Mouse (Mus musculus): Measurements from ENCODE around the gene Fry. TPM values are rescaled to one million over a fixed set of nuclear protein-coding genes. Genes with fewer than 3 reads are reported as not detected.
"Not testable (repeated sequence)": the region's sequence is repeated elsewhere in the genome, so short reads cannot be mapped to it uniquely, and the experiment has no call there.

Gene Fry
- polyA plus RNA-seq, 2 experiments from 2014 or later: 12.7 to 17.8 TPM

DNA sequence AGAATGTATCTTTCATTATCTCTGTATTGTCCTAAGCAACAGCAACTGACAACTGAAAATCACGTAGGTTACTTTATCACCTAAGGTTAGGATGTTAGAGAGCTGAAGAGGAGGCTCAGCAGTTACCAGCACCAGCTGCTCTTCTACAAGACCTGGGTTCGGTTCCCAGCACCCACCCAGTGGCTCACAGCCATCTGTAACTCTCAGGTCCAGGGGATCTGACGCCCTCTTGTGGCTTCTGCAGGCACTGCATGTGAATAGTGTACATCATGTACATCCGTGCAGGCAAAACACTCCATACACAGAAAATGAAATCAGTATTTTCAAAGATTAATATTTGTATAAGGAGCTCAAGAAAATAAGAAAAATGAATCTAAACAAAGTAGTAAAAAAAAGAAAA is 341.4 kb downstream of the Fry start:
- no peak for ATAC-seq

DNA sequence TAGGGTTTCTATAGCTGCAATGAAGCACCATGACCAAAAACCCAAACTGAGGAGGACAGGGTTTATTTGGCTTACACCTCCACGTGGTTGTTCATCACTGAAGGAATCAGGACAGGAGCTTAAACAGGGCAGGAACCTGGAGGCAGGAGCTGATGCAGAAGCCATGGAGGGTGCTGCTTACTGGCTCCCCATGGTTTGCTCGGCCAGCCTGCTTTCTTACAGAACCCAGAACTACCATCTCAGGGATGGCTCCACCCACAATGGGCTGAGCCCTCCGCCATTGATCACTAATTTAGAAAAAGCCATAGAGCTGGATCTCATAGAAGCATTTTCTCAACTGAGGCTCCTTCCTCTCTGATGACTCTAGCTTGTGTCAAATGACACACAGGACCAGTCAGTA is 346.3 kb downstream of the Fry start:
- no peak for ATAC-seq

DNA sequence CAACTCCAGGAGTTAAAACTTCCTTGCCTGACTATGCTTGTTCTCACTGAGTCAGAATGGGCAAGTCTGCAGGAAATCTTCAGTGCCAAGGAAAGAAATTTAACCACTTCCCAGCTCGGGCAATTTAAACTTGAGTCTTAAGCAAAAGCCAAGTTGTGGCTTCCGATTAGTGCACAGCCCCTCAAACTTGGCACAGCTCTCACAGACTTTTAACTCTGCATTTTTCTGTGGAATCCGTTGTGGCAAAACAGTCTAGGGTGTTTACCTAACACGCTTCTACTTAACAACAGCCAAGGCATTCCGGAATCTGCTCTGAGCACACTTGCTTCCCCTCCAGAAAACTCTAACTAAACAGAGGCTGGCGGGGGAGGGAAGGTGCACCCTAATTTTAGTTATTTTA is 346.8 kb downstream of the Fry start:
- no peak for ATAC-seq

DNA sequence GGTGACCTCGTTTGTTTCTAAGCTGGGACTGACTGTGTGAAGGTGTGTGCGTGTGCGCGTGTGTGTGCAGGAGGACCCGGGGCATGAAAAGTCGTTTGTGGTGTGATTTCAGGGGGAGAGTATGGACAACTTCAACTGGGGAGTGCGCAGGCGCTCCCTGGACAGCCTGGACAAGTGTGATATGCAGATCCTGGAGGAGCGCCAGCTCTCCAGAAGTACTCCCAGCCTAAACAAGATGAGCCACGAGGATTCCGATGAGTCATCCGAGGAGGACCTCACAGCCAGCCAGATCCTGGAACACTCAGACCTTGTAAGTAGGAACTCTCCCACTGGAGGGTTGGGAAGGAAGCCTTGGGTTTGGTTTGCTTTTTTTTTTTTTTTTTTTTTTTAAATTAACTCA is 347.7 kb downstream of the Fry start:
- ATAC-seq: no peak

DNA sequence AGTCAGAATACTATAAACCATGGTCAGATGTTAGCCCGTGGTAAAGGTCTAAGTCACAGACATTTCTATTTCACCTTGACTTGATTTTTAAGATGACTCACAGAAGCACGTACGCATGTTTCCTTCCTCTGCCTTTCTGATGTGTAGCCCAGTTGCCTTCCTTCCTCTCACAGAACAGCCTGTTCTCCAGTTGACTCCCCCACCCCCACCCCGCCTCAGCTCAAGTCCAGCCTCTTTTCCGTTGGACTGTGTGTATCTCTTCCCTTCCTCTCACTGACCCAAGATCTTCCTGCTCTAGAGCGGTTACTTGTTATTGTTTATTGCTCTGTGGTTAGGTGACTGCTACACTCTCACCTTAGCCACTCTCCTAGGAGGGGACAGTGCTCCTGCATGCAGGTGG is 350.0 kb downstream of the Fry start:
- no peak for ATAC-seq

DNA sequence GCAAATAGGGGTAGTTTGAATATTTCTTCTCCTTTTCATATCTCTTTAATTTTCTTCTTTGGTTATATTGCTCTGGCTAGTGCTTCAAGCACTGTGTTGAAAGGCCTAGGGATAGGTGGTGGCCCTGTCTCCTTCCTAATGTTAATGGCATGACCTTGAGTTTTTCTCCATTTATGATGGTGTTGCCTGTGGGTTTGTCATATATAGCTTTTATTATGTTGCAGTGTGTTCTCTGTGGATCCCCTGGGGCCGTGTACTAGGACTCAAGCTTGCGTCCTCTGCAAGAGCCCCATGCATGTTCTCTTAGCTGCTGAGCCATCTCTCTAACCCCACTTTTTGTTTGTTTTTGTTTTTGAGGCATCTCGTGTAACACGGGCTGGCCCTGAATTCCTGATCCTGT is 358.9 kb downstream of the Fry start:
- ATAC-seq: peak; percentile 66

DNA sequence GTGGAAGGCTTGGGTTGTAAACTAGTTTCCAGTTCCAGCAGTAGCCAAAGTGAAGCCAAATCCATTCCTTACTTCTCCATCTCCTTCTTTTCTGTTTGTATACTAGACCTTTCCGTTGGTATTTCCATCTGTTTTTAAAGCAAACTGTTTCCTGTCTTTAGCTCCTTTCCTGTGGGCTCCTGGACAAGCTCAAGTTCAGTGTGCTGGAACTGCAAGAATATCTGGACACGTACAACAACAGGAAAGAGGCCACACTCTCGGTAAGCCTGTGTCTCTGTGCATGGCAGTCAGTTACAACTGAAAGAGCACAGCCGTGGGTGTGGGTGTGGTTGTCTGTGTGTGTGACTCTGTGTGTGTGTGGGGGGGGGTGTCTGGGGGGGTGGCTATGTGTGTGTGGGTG is 360.2 kb downstream of the Fry start:
- no peak for ATAC-seq

DNA sequence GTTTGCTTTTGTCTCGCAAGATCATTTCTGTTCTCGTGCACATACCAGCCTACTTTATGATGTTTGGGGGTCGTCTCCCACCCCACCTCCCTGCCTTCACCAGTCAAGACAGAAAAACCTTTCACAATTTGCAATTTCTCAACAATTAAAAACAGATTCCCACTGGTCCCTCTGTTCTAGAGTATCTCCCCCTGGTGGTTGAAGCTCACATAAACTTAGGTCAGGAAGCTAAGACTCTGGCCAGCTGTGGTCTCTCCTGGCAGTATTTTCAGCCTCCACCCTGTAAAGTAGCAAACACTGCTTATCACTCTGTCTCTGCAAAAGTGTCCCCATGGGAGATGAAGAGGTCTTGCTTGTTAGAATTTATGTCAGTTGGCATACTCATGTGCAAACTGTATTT is 366.8 kb downstream of the Fry start:
- no peak for ATAC-seq

DNA sequence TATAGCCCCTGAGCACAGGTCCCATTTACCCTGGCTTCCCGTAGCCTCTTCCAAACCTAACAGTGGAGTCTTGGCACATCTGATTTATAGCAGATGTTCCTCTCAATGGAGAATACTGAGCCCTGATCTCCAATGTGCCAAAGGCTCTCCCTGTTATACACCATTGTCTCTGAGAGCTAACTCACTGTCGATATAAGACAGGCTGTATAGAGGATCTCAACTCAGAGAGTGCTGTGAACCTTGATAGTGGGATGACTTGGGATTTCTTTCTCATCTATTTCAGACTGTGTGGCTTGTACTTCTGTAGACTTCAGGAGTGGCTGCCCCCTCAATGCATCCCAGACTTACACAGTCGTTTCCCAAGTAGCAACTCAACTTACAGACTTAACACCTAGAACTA is 371.8 kb downstream of the Fry start:
- ATAC-seq: no peak

DNA sequence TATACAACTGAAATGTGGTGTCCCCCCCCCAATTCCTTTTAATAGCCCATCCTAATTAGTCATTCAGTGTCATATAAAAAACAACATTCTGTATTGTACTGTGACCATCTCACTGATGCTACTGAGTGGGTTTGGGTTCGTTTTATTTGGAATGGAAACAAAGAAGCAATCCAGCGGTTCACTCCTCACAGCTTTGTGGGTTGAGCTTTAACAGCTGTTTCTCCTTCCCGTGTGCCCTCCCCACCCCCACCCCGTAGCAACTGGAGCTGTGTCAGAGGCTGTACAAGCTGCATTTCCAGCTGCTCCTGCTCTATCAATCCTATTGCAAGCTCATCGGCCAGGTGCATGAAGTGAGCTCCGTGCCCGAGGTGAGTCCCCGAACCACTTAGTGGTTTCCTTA is 372.4 kb downstream of the Fry start:
- ATAC-seq: no peak

DNA sequence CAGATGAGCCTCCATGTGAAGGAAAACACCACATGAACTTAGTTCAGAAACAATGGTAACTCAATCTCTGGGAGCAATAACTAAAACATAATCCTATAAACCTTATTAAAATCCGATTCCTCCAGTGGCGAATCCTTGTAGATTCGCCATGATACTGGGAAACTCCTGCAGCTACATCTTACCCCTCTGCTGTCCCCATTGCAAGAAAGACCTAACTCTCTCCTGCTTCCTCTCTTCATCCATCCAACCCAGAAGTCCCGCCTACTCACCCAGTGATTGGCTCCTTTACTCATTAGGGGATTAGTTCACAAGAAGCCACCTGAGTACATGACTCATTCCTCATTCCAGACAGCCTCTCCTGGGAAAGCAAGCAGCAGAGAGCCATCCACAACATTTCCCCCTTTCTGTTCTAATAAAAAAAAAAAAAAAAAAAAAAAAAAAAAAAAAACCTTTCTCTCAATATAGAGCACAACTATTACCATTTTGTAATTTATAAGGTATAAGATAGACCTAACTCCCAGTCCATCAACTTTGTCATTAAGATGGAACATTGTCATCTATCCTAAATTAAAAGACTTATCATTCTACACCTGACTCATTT is 373.2 kb downstream of the Fry start:
- ATAC-seq: not testable (repeated sequence)

DNA sequence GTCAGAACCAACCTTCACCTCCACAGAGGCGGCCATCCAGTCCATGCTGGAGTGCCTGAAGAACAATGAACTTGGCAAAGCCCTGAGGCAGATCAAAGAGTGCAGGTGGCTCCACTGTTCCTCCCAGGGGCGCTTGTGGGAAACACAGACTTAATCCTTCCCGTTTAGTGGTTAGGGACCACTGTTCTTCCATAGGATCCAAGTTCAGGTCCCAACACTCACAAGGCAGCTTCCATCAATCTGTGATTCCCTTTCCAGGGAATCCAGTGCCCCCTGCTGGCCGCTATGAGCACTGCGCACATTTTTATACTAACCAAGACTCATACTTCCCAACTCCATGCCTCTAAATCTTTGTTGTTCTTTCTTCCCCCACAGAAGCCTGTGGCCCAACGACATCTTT is 377.3 kb downstream of the Fry start:
- ATAC-seq: no peak

DNA sequence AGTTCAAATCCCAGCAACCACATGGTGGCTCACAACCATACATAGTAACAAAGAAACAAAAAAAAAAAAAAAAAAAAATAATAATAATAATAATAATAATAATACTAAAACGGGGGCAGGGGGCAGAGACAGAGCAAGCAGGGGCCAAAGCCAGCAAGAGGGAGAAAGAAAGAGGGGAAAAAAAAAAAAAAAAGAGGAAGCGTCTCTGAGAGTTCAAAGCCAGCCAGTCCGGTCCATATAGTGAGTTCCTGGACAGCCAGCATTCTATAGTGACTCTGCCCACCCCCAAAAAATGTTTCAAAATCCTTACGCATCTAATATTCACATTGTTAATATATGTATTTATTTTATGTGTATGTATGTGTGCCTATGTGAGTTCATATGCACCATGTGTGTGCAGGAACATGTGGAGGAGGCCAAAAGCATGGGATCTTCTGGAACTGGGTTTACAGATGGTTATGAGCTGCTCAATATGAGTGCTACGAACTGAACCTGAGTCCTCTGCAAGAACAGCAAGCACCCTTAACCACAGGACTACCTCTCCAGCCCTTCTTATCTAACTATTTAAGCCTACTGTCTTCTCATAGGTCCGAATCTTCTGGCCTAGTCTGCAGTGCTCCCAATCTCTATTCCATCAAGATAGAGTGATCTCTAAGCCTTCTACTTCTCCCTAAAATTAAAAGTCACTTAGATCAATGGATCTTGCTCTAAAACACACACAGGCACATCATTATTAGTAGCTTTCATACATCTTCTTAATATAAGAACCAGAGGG is 392.2 kb downstream of the Fry start:
- no peak for ATAC-seq

DNA sequence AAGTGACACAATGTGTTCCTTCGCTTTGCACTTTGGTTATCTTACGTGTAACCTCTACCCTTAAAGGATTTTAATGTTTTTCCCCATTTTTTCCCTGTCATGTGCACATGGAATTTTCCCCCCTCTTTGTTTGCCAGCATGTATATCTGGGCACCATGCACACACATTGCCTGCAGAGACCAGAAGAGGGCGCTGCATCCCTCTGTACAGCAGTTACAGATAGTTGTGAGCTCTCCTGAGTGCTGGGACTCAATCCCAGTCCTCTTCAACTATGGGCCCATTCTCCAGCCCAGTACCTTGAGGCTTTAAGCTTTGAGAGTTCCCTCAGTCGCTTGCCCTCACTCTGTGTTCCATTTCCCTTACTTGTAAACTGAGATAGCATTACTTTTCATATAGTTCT is 394.8 kb downstream of the Fry start:
- no peak for ATAC-seq

DNA sequence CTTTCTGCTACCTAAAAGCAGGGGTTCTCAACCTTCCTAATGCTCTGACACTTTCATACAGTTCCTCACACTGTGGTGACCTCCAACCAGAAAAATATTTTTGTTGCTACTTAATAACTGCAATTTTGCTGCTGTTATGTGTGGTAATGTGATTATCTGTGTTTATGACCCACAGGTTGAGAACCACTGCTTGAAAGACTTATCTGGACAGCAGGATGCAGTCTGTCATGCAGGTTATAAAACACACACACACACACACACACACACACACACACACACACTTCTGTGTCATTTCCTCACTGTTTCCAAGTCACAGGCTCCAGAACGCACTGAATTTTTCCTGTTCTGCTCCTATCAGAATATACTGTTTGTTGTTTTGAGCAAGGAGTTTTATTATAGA is 395.6 kb downstream of the Fry start:
- ATAC-seq: no peak

DNA sequence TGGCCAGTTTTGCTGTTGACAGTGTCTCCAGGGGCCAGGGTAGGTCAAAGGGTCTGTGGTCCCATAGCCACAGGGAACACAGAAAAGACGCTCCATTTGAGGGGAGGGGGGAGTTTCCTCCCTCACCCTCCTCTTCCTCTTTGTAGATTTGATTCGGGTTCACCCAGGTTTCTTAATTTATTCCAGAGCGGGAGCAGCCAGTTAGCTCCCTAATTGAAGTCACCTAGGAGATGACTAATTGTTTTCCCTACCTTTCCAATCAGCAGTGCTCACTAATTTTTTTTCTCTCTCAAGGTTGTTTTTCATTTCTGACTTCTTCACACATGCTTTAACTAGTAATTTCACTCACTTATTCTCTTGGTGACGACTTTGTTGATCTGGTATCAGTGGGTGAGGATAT is 399.6 kb downstream of the Fry start, which contains the start of gene Zar1l:
TSS of gene Zar1l (minus strand) at position 101 of the 400 bp plus-strand sequence.
- ATAC-seq: no peak

DNA sequence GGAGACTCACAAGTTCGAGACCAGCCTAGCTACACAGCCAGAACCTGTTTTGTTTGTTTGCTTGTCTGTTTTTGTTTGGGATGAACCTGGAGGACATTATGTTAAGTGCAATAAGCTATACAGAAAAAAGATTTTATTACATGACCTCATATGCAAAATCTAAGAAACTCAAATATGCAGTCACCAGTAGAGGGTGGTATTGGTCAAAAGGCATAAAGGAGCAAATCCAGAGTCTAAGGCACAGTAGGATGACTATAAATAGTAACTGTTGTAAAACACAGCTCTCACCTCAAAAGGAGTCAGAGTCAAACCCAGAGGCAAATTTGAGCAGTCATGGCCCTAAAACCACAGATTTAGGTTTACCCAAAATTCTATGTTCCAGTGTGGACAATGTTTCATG is 401.1 kb downstream of the Fry start:
- ATAC-seq: peak; percentile 43

DNA sequence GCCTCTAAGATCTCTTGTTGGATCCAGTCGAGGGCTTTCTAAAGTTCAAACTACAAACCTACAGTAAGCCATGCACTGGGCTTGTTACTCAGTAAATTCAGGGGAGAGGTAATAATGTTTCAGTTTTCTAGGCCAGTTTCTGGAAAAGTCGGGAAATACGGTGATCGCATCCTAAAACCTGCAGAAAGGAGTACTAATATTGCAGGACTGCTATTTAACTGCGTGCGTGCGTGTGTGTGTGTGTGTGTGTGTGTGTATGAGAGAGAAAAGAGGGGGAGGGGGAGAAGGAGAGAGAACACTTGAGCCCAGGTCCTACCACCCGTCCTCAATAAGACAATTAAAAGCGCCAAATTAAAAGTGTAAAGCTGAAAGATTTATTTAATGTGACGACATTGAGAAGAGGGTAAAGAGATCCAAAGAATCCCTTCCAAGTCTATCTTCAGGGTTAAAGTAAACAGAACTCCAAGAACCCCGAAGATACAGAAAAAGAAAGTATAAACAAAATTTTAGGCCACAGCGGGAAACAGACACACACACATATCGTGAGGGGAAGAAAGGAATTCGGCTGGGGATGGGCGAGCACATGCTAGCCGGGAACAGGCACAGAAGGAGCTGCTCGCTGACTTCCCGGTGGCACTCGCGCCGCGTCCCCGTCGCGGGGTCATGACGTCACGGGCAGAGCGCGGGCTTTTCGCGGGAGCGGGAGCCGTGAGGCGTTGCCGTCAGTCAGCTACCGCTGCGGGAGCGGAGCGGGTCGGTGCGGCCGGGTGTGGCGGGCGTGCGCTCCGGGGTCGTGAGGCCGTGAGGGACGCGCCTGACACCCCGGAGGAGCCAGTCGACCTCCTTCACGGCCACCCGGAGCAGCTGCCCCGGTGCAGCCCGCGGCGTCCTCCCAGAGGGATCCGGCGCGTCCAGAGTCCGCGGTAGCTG is 403.8 kb downstream of the Fry start, which contains the start of gene Brca2:
TSS of gene Brca2 (plus strand) at position 694 of the 930 bp plus-strand sequence.
- peak; percentile 92 for ATAC-seq

DNA sequence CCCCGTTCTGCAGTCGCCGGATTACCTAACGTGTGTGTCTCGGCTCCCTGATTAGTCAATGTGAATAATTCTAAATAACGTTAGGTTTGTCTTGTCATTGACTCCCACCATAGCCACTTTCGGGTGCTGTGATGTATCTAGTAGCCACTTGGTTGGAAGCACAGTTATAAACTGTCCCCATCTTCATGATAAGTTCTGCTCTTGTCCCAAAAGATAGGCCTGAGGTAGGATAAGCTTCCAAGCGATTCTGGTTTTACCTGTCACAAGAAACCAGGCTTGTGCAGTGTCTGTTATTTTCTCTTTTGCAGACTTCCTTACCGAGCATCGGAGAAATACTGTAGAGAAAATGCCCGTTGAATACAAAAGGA is 404.4 kb downstream of the Fry start:
- peak; percentile 13 for ATAC-seq

DNA sequence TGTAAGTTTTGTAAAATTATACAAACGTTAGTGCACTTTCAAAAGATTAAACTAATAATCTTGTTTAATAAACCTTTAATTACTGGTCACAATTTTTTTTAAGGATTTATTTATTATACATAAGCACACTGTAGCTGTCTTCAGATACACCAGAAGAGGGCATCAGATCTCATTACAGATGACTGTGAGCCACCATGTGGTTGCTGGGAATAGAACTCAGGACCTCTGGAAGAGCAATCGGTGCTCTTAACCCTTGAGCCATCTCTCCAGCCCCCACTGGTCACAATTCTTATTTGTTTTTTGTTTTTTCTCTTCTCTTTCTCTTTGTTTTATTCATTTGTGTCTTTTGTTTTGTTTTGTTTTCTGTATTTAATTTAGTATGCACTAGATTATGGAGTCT is 406.8 kb downstream of the Fry start:
- ATAC-seq: no peak

DNA sequence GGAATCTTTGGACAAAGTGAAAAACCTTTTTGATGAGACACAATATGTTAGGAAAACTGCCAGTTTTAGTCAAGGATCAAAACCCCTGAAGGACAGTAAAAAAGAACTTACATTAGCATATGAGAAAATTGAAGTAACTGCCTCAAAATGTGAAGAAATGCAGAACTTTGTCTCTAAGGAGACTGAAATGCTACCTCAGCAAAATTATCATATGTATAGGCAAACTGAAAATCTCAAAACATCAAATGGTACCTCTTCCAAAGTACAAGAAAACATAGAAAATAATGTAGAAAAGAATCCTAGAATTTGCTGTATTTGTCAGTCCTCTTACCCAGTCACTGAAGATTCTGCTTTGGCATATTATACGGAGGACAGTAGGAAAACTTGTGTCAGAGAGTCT is 422.9 kb downstream of the Fry start:
- no peak for ATAC-seq

DNA sequence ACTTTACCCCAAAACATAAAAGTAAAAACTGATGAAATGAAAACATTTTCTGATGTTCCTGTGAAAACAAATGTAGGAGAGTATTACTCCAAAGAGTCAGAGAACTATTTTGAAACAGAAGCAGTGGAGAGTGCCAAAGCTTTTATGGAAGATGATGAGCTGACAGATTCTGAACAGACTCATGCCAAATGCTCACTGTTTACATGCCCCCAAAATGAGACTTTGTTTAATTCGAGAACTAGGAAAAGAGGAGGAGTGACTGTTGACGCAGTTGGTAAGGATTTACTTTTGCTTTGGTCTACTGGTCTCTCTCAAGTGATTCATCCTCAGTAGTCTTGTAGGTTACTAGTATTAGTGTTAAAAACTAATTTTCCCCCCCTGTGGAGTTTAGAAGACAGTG is 424.7 kb downstream of the Fry start:
- ATAC-seq: no peak
